Comparison of ENCODE assay signal across 15 mouse cellular contexts in genomic region chr7:142498575-142498974, GRCm38 (mm10). TPM values are rescaled to one million over a fixed set of nuclear protein-coding genes. Genes with fewer than 3 reads are reported as not detected.
DNase-seq lines count a peak whose midpoint lies in the region; ATAC-seq and TF ChIP-seq lines count a peak whose summit lies in the region.
"Had no signal": no experiment of that assay in that cellular context is flagged by ENCODE, and none has a peak within 500 bp of the region (broad histone marks: within the 10 kb centered on the region; RNA-seq: fewer than 3 reads in every experiment).

Gene Tnnt3 (plus strand): TSS chr7:142498836.

- no peak within 1 kb of the TSS for H3K4me2 ChIP-seq in hindbrain, postnatal 0 days (ENCODE audit: low read depth, low read length)
- no peak within 1 kb of the TSS for H3K4me2 ChIP-seq in CH12.LX (ENCODE audit: insufficient read depth, low read depth, poor library complexity, severe bottlenecking)
- no peak within 1 kb of the TSS for H3K4me2 ChIP-seq in hindbrain, embryonic 11.5 days (replicated peaks; ENCODE audit: low read depth, low read length)
- H3K4me2 ChIP-seq: hindbrain, embryonic 14.5 days; neural tube, embryonic 12.5 days had no signal

- H3K79me2 ChIP-seq in CH12.LX (replicated peaks; ENCODE audit: control insufficient read depth, extremely low read depth, insufficient read depth, poor library complexity, severe bottlenecking) = no peaks in the 10 kb centered on the region

- dilution Hi-C loops in CH12.LX (cut with MboI; ENCODE audit: extremely low pct_ligation_motif_present, extremely low pct_unique_long_range_greater_than_20kb, low sequenced_read_pairs) = no loop called here

- in situ Hi-C loops in CH12.LX (cut with MboI; ENCODE audit: low pct_ligation_motif_present, low pct_unique_long_range_greater_than_20kb, low sequenced_read_pairs) = loop anchor here (5.0 kb wide), 1 partner anchor 56 kb away; the partner anchor contains the start of gene Tnni2

- H3K27ac ChIP-seq in hindbrain, embryonic 10.5 days = peak within 1 kb of the TSS; percentile 62
- no peak within 1 kb of the TSS for H3K27ac ChIP-seq in hindbrain, postnatal 0 days
- no peak within 1 kb of the TSS for H3K27ac ChIP-seq in CH12.LX (ENCODE audit: insufficient read depth, low read depth)
- H3K27ac ChIP-seq in embryonic facial prominence, embryonic 10.5 days (replicated peaks) = peak within 1 kb of the TSS; percentile 71
- H3K27ac ChIP-seq in limb, embryonic 10.5 days = peak within 1 kb of the TSS; percentile 50
- H3K27ac ChIP-seq in hindbrain, embryonic 11.5 days (ENCODE audit: low read depth, low read length) = no peak within 1 kb of the TSS
- H3K27ac ChIP-seq: hindbrain, embryonic 14.5 days; layer of hippocampus, adult 2 months; neural tube, embryonic 12.5 days had no signal

- no peaks in the 10 kb centered on the region for H3K36me3 ChIP-seq in hindbrain, embryonic 10.5 days
- no peaks in the 10 kb centered on the region for H3K36me3 ChIP-seq in hindbrain, postnatal 0 days (ENCODE audit: insufficient read depth, low read length)
- H3K36me3 ChIP-seq in CH12.LX (replicated peaks in 1 of 2; ENCODE audit: control insufficient read depth in 1 of 2, insufficient read depth in 1 of 2, low read length in 1 of 2) = peaks cover 25 to 50% of the 10 kb centered on the region in 2 experiments
- peaks cover 4% of the 10 kb centered on the region; the same call in 1 of the 2 replicates for H3K36me3 ChIP-seq in embryonic facial prominence, embryonic 10.5 days (replicated peaks)
- H3K36me3 ChIP-seq in limb, embryonic 10.5 days = no peaks in the 10 kb centered on the region
- no peaks in the 10 kb centered on the region for H3K36me3 ChIP-seq in hindbrain, embryonic 11.5 days (ENCODE audit: control insufficient read depth, insufficient read depth, low read length)
- H3K36me3 ChIP-seq: neural tube, embryonic 12.5 days had no signal

- H3K27me3 ChIP-seq in hindbrain, embryonic 10.5 days (ENCODE audit: insufficient read depth, poor library complexity, severe bottlenecking) = no peaks in the 10 kb centered on the region
- no peaks in the 10 kb centered on the region for H3K27me3 ChIP-seq in hindbrain, postnatal 0 days (ENCODE audit: insufficient read depth, low read length)
- H3K27me3 ChIP-seq in CH12.LX (replicated peaks) = no peaks in the 10 kb centered on the region
- H3K27me3 ChIP-seq in embryonic facial prominence, embryonic 10.5 days (replicated peaks; ENCODE audit: low read depth, poor library complexity, severe bottlenecking) = no peaks in the 10 kb centered on the region
- no peaks in the 10 kb centered on the region for H3K27me3 ChIP-seq in limb, embryonic 10.5 days (ENCODE audit: low read depth, poor library complexity, severe bottlenecking)
- H3K27me3 ChIP-seq in hindbrain, embryonic 11.5 days (ENCODE audit: control insufficient read depth, insufficient read depth, low read length) = no peaks in the 10 kb centered on the region
- H3K27me3 ChIP-seq: neural tube, embryonic 12.5 days had no signal

- 85% methylated on average over 2 of the region's 2 CpGs for WGBS in hindbrain, embryonic 10.5 days
- 85% methylated on average over 2 of the region's 2 CpGs for WGBS in hindbrain, postnatal 0 days
- WGBS in embryonic facial prominence, embryonic 10.5 days = 86% methylated on average over 2 of the region's 2 CpGs
- WGBS in limb, embryonic 10.5 days = 85% methylated on average over 2 of the region's 2 CpGs
- 93% methylated on average over 2 of the region's 2 CpGs for WGBS in hindbrain, embryonic 11.5 days

- H3K4me1 ChIP-seq in hindbrain, embryonic 10.5 days (replicated peaks) = peaks cover 15% of the 10 kb centered on the region
- H3K4me1 ChIP-seq in hindbrain, postnatal 0 days (ENCODE audit: insufficient read depth, low read length) = no peaks in the 10 kb centered on the region
- H3K4me1 ChIP-seq in CH12.LX (ENCODE audit: control insufficient read depth in 1 of 2, insufficient read depth in 2 of 2) = peaks cover 14 to 80% of the 10 kb centered on the region in 2 experiments
- H3K4me1 ChIP-seq in embryonic facial prominence, embryonic 10.5 days = peaks cover 18% of the 10 kb centered on the region
- peaks cover 21% of the 10 kb centered on the region for H3K4me1 ChIP-seq in limb, embryonic 10.5 days
- H3K4me1 ChIP-seq in hindbrain, embryonic 11.5 days (replicated peaks; ENCODE audit: control insufficient read depth, insufficient read depth, low read length) = no peaks in the 10 kb centered on the region
- H3K4me1 ChIP-seq: neural tube, embryonic 12.5 days had no signal

- no peak for TF ChIP-seq EP300 in CH12.LX (IDR thresholded peaks at IDR 0.05; ENCODE audit: low read length)

- no peak within 1 kb of the TSS for H3K4me3 ChIP-seq in hindbrain, embryonic 10.5 days
- no peak within 1 kb of the TSS for H3K4me3 ChIP-seq in hindbrain, postnatal 0 days (ENCODE audit: low read length)
- H3K4me3 ChIP-seq in CH12.LX (replicated peaks in 1 of 3; ENCODE audit: low read depth in 2 of 3, low read length in 2 of 3, poor library complexity in 1 of 3) = no peak within 1 kb of the TSS
- H3K4me3 ChIP-seq in embryonic facial prominence, embryonic 10.5 days = no peak within 1 kb of the TSS
- H3K4me3 ChIP-seq in limb, embryonic 10.5 days = no peak within 1 kb of the TSS
- H3K4me3 ChIP-seq in hindbrain, embryonic 11.5 days (ENCODE audit: low read depth, low read length) = no peak within 1 kb of the TSS
- H3K4me3 ChIP-seq: layer of hippocampus, adult 2 months; megakaryocyte, embryonic 14.5 days; neural tube, embryonic 12.5 days had no signal

- no peak for ATAC-seq in hindbrain, postnatal 0 days
- ATAC-seq in granulocyte monocyte progenitor cell, adult 5-6 weeks (replicated peaks; ENCODE audit: poor library complexity, severe bottlenecking) = no peak
- ATAC-seq in hindbrain, embryonic 11.5 days (ENCODE audit: low FRiP score) = no peak
- ATAC-seq: forebrain, embryonic 16.5 days had no signal

- no peak for TF ChIP-seq POLR2A in CH12.LX (IDR thresholded peaks at IDR 0.05; ENCODE audit: low read depth, low read length)

- no peaks in the 10 kb centered on the region for H3K9me3 ChIP-seq in hindbrain, embryonic 10.5 days
- no peaks in the 10 kb centered on the region for H3K9me3 ChIP-seq in hindbrain, postnatal 0 days (ENCODE audit: low read length)
- H3K9me3 ChIP-seq in CH12.LX (replicated peaks; ENCODE audit: low read length) = no peaks in the 10 kb centered on the region
- H3K9me3 ChIP-seq in embryonic facial prominence, embryonic 10.5 days = no peaks in the 10 kb centered on the region
- no peaks in the 10 kb centered on the region for H3K9me3 ChIP-seq in limb, embryonic 10.5 days (replicated peaks)
- no peaks in the 10 kb centered on the region for H3K9me3 ChIP-seq in hindbrain, embryonic 11.5 days (ENCODE audit: control insufficient read depth, low read length)
- H3K9me3 ChIP-seq: megakaryocyte, embryonic 14.5 days; neural tube, embryonic 12.5 days had no signal

- TF ChIP-seq RAD21 in CH12.LX (IDR thresholded peaks at IDR 0.05; ENCODE audit: low read depth, low read length) = no peak

- DNase-seq in hindbrain, embryonic 10.5 days (ENCODE audit: low spot score) = no peak
- no peak for DNase-seq in hindbrain, postnatal 0 days (ENCODE audit: low spot score)
- no peak for DNase-seq in CH12.LX (ENCODE audit: extremely low read depth)
- DNase-seq in embryonic facial prominence, embryonic 10.5 days (ENCODE audit: low spot score) = no peak
- no peak for DNase-seq in limb, embryonic 10.5 days (ENCODE audit: low spot score)
- DNase-seq in hindbrain, embryonic 11.5 days (ENCODE audit: low spot score) = no peak
- no peak for DNase-seq in cerebellum, adult 18-20 months
- DNase-seq: right cerebral cortex, postnatal 25 days had no signal

- no peak within 1 kb of the TSS for H3K9ac ChIP-seq in hindbrain, postnatal 0 days (replicated peaks; ENCODE audit: low read length)
- no peak within 1 kb of the TSS for H3K9ac ChIP-seq in CH12.LX (ENCODE audit: insufficient read depth, low read depth)
- no peak within 1 kb of the TSS for H3K9ac ChIP-seq in hindbrain, embryonic 11.5 days (ENCODE audit: low read depth, low read length)
- H3K9ac ChIP-seq: hindbrain, embryonic 14.5 days; neural tube, embryonic 12.5 days had no signal

- no peak for TF ChIP-seq CTCF in hindbrain, postnatal 0 days (IDR thresholded peaks at IDR 0.05; ENCODE audit: low read depth)
- no peak for TF ChIP-seq CTCF in CH12.LX (conservative IDR thresholded peaks at IDR 0.05 in 1 of 2, IDR thresholded peaks at IDR 0.05 in 1 of 2; ENCODE audit: low read depth in 2 of 2, low read length in 2 of 2)

TF ChIP-seq in CH12.LX, 34 proteins besides CTCF, POLR2A, EP300 and RAD21:
- no peak for TF ChIP-seq USF1 (IDR thresholded peaks at IDR 0.05; ENCODE audit: low read depth, low read length)
- 0 out of 2 replicates have a peak, but pooled peaks have one; percentile 28 for TF ChIP-seq POLR2AphosphoS2 (IDR thresholded peaks at IDR 0.05; ENCODE audit: low read depth, low read length)
TF ChIP-seq in CH12.LX: peak in this region for 1.

RNA-seq across cellular contexts. Expression of gene Tnnt3, which starts in this region (rescaled TPM):
- polyA plus RNA-seq in hindbrain, embryonic 10.5 days (2016; fragmentation: Nextera tagmentation; extraction: Ambion mirVana) = 1.1 and 3.0 TPM in 2 replicates
- 1.3 and 4.7 TPM in 2 replicates for total RNA-seq in hindbrain, postnatal 0 days (2014; rRNA removed)
- 3.1 and 3.9 TPM in 2 replicates for polyA plus RNA-seq in hindbrain, postnatal 0 days (2015; fragmentation: Nextera tagmentation; extraction: Ambion mirVana)
- total RNA-seq in CH12.LX (2012; rRNA removed) (1.5 and 3.1 TPM in 2 replicates), CH12.LX (2014; rRNA removed) (3.3 and 4.1 TPM in 2 replicates)
- 13.3 and 16.9 TPM in 2 replicates for polyA plus RNA-seq in CH12.LX (2012; ENCODE audit: insufficient read length, low read depth)
- 1.4 and 1.6 TPM in 2 replicates for polyA plus RNA-seq in embryonic facial prominence, embryonic 10.5 days (2016; fragmentation: Nextera tagmentation; extraction: Ambion mirVana)
- polyA plus RNA-seq in limb, embryonic 10.5 days (2016; fragmentation: Nextera tagmentation; extraction: Ambion mirVana) = 1.6 and 1.7 TPM in 2 replicates
- total RNA-seq in granulocyte monocyte progenitor cell, adult 5-6 weeks (2014; fragmentation: Nextera tagmentation) = not detected in 2 replicates
- not detected in 2 replicates for total RNA-seq in granulocyte monocyte progenitor cell, adult 5-6 weeks (2017)
- polyA plus RNA-seq in hindbrain, embryonic 11.5 days (2014; fragmentation: Nextera tagmentation; extraction: Ambion mirVana) = 1.7 and 1.9 TPM in 2 replicates
- total RNA-seq: layer of hippocampus, adult 2 months had no signal
- polyA plus RNA-seq: liver, adult 2 months had no signal

Comparison
In these comparisons a context has a peak if more than half of its experiments do, and no peak if none do; other contexts are left out.
1. H3K27ac ChIP-seq: peak in hindbrain, embryonic 10.5 days (single experiment), embryonic facial prominence, embryonic 10.5 days (single experiment) and limb, embryonic 10.5 days (single experiment); none in hindbrain, postnatal 0 days (single experiment), CH12.LX (single experiment) and hindbrain, embryonic 11.5 days (single experiment).